Mouse (Mus musculus): ENCODE results near the gene Olah. TPM values are rescaled to one million over a fixed set of nuclear protein-coding genes. Genes with fewer than 3 reads are reported as not detected.
"Not testable (repeated sequence)": the region's sequence is repeated elsewhere in the genome, so short reads cannot be mapped to it uniquely, and the experiment has no call there.

The Olah gene
- not detected in 2 replicates for polyA plus RNA-seq (2014; fragmentation: Nextera tagmentation; extraction: Ambion mirVana)

- not testable (repeated sequence) for H3K4me3 ChIP-seq (ENCODE audit: low read length); H3K4me2 ChIP-seq (replicated peaks; ENCODE audit: low read depth, low read length); H3K27ac ChIP-seq (ENCODE audit: low read depth, low read length); H3K4me1 ChIP-seq (ENCODE audit: control insufficient read depth, insufficient read depth, low read length); H3K36me3 ChIP-seq (ENCODE audit: control insufficient read depth, insufficient read depth, low read length); H3K9me3 ChIP-seq (ENCODE audit: control insufficient read depth, low read length); ATAC-seq (ENCODE audit: low FRiP score, low TSS enrichment); H3K9ac ChIP-seq (ENCODE audit: low read depth, low read length); H3K27me3 ChIP-seq (ENCODE audit: control insufficient read depth, insufficient read depth, low read length)
- WGBS = 77% methylated on average over 9 of the region's 10 CpGs
These were observed at the start of gene Olah for GRCm38 (mm10) chr2:3397110-3397509. Gene Olah (minus strand): TSS chr2:3397210.

DNA sequence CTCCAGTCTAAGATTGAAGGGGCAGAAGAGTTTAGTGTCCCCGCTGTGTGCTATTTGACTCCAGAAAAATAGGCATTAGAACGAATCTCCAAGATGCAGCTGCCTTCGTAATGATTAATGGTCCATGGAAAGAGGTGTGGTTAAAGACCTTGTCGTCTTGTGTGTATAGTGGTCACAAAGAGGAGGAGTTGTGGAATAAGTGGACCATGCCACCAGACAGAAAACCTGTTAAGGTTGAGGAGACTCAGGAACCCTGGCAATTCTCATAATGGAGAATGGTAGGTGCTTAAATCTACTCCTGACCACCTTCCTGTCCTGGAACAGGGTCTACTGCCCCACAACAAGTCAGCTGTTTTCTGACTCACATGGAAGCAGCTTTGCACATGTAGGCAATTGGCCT, 49.0 kb upstream of the Olah start:
- peak; percentile 70; the same call in 1 of the 2 replicates for ATAC-seq (ENCODE audit: low FRiP score, low TSS enrichment)
- H3K4me2 ChIP-seq (replicated peaks; ENCODE audit: low read depth, low read length) = no peak overlapping the region
- H3K4me1 ChIP-seq (ENCODE audit: control insufficient read depth, insufficient read depth, low read length) = no peaks in the 10 kb centered on the region
- H3K9me3 ChIP-seq (ENCODE audit: control insufficient read depth, low read length) = no peaks in the 10 kb centered on the region
- H3K4me3 ChIP-seq (ENCODE audit: low read length) = no peak overlapping the region
- H3K27ac ChIP-seq (ENCODE audit: low read depth, low read length) = no peak overlapping the region
- H3K36me3 ChIP-seq (ENCODE audit: control insufficient read depth, insufficient read depth, low read length) = no peaks in the 10 kb centered on the region; the same call in 1 of the 2 replicates
- 41% methylated on average over 4 of the region's 4 CpGs for WGBS
- H3K9ac ChIP-seq (ENCODE audit: low read depth, low read length) = no peak overlapping the region
- H3K27me3 ChIP-seq (ENCODE audit: control insufficient read depth, insufficient read depth, low read length) = no peaks in the 10 kb centered on the region

GRCm38 (mm10) chr2:3444206-3444605, 47.2 kb upstream of the Olah start:
- 79% methylated on average over 7 of the region's 7 CpGs for WGBS

DNA sequence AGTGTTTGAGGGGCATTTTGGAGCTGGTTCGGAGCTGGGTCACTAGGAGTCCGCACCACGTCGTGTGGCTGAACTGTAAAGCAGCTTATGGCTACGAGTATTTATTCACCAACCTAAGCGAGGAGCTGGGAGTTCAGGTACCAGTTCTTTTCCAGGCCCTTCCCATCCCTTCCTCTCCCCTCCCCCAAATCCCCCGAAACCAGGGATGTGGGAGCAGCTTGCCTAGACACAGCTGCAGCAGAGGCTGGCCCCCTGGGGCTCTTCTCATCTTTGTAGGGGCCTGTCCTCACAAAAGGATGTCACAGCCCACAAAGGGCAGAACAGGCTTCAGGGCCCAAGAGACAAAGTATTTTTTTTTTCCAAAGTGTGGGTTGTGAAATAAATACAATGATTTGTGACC, 40.9 kb upstream of the Olah start:
- 0 out of 2 replicates have a peak, but pooled peaks cover 3% of the 10 kb centered on the region for H3K36me3 ChIP-seq (ENCODE audit: control insufficient read depth, insufficient read depth, low read length)
- no peaks in the 10 kb centered on the region for H3K9me3 ChIP-seq (ENCODE audit: control insufficient read depth, low read length)
- H3K27ac ChIP-seq (ENCODE audit: low read depth, low read length) = no peak overlapping the region
- 76% methylated on average over 7 of the region's 7 CpGs for WGBS
- no peak for ATAC-seq (ENCODE audit: low FRiP score, low TSS enrichment)
- no peak overlapping the region for H3K4me3 ChIP-seq (ENCODE audit: low read length)
- H3K4me2 ChIP-seq (replicated peaks; ENCODE audit: low read depth, low read length) = no peak overlapping the region
- H3K27me3 ChIP-seq (ENCODE audit: control insufficient read depth, insufficient read depth, low read length) = no peaks in the 10 kb centered on the region
- no peak overlapping the region for H3K9ac ChIP-seq (ENCODE audit: low read depth, low read length)
- H3K4me1 ChIP-seq (ENCODE audit: control insufficient read depth, insufficient read depth, low read length) = no peaks in the 10 kb centered on the region

More at GRCm38 (mm10) chr2:3444206-3444605, 47.2 kb upstream of the Olah start:
- H3K9ac ChIP-seq (ENCODE audit: low read depth, low read length) = no peak overlapping the region
- H3K4me3 ChIP-seq (ENCODE audit: low read length) = no peak overlapping the region
- H3K4me1 ChIP-seq (ENCODE audit: control insufficient read depth, insufficient read depth, low read length) = no peaks in the 10 kb centered on the region
- no peak for ATAC-seq (ENCODE audit: low FRiP score, low TSS enrichment)
- no peaks in the 10 kb centered on the region; the same call in 1 of the 2 replicates for H3K36me3 ChIP-seq (ENCODE audit: control insufficient read depth, insufficient read depth, low read length)
- H3K27me3 ChIP-seq (ENCODE audit: control insufficient read depth, insufficient read depth, low read length) = no peaks in the 10 kb centered on the region
- no peak overlapping the region for H3K4me2 ChIP-seq (replicated peaks; ENCODE audit: low read depth, low read length)
- no peak overlapping the region for H3K27ac ChIP-seq (ENCODE audit: low read depth, low read length)
- H3K9me3 ChIP-seq (ENCODE audit: control insufficient read depth, low read length) = no peaks in the 10 kb centered on the region

DNA sequence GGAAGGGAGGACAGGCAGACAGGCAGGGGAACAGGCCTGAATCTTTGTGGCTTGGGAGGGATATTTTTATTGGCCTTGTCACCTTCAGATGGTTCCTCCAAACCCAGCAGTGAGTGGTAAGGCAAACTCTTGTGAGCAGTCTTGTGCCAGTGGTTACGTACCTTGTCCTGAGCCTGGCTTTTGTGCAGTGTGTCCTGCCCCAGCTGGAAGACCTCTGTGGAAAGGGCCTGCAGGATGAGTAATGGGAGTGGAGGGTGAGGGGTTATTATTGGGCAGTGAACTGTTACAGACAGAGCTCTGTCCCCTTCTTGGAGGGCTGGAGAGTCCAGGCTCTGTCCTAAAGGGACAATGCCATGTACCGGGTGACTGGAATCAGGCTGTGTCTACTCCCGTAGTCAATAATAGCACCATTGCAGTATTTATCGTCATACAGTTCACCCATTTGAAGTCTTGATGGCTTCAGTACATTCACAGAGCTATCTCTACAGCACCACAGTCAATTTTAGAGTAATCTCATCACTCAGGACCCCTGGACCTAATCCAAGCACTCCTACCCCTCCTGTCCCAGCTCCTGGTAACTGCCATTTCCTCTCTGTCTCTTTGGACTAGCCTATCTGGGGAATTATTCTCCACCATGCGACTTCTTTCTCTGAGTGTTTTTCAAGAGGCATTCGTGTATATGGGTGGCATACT, 38.5 kb upstream of the Olah start:
- H3K27ac ChIP-seq (ENCODE audit: low read depth, low read length) = no peak overlapping the region

GRCm38 (mm10) chr2:3430956-3431355, 33.9 kb upstream of the Olah start:
- Histone ChIP-seq H3K4me3 (ENCODE audit: low read length) (no peak overlapping the region), H3K9ac (ENCODE audit: low read depth, low read length) (no peak overlapping the region), H3K36me3 (ENCODE audit: control insufficient read depth, insufficient read depth, low read length) (no peaks in the 10 kb centered on the region), H3K27me3 (ENCODE audit: control insufficient read depth, insufficient read depth, low read length) (no peaks in the 10 kb centered on the region), H3K4me2 (replicated peaks; ENCODE audit: low read depth, low read length) (no peak overlapping the region), H3K27ac (ENCODE audit: low read depth, low read length) (no peak overlapping the region), H3K4me1 (ENCODE audit: control insufficient read depth, insufficient read depth, low read length) (peaks cover 2% of the 10 kb centered on the region; the same call in 1 of the 2 replicates), H3K9me3 (ENCODE audit: control insufficient read depth, low read length) (no peaks in the 10 kb centered on the region)
- WGBS = 74% methylated on average over 9 of the region's 9 CpGs
- ATAC-seq (ENCODE audit: low FRiP score, low TSS enrichment) = no peak

More for the DNA sequence above, 38.5 kb upstream of the Olah start:
- Histone ChIP-seq H3K4me1 (ENCODE audit: control insufficient read depth, insufficient read depth, low read length) (peaks cover 2% of the 10 kb centered on the region; the same call in 1 of the 2 replicates), H3K27me3 (ENCODE audit: control insufficient read depth, insufficient read depth, low read length) (no peaks in the 10 kb centered on the region), H3K9ac (ENCODE audit: low read depth, low read length) (no peak overlapping the region), H3K4me3 (ENCODE audit: low read length) (no peak overlapping the region), H3K9me3 (ENCODE audit: control insufficient read depth, low read length) (no peaks in the 10 kb centered on the region), H3K36me3 (ENCODE audit: control insufficient read depth, insufficient read depth, low read length) (0 out of 2 replicates have a peak, but pooled peaks cover 3% of the 10 kb centered on the region), H3K4me2 (replicated peaks; ENCODE audit: low read depth, low read length) (no peak overlapping the region)
- ATAC-seq (ENCODE audit: low FRiP score, low TSS enrichment) = peak; percentile 64; the same call in 1 of the 2 replicates
- 67% methylated on average over 6 of the region's 6 CpGs for WGBS

DNA sequence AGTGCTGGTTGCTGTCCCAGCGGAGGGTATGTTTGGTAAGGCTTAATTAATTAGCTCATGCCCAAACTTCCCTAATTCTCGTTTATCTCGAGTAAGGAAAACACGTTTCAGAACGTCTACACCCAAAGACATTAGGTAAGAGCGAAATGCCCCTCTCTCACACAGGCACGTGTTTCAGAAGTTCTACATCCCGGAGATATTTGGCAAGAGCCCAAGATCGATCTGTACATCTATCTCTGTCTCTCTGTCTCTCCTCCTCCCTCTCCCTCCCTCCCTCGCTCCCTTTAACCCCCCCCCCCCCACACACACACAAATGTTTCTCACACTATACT, 27.5 kb upstream of the Olah start:
- no peak overlapping the region for H3K27ac ChIP-seq (ENCODE audit: low read depth, low read length)
- 9% methylated on average over 9 of the region's 10 CpGs for WGBS
- H3K27me3 ChIP-seq (ENCODE audit: control insufficient read depth, insufficient read depth, low read length) = no peaks in the 10 kb centered on the region
- peak overlapping the region; percentile 51; the same call in 1 of the 2 replicates for H3K9ac ChIP-seq (ENCODE audit: low read depth, low read length)
- ATAC-seq (ENCODE audit: low FRiP score, low TSS enrichment) = no peak
- no peaks in the 10 kb centered on the region for H3K9me3 ChIP-seq (ENCODE audit: control insufficient read depth, low read length)
- H3K4me2 ChIP-seq (replicated peaks; ENCODE audit: low read depth, low read length) = peak overlapping the region; percentile 67
- H3K36me3 ChIP-seq (ENCODE audit: control insufficient read depth, insufficient read depth, low read length) = no peaks in the 10 kb centered on the region
- H3K4me3 ChIP-seq (ENCODE audit: low read length) = peak overlapping the region; percentile 70
- H3K4me1 ChIP-seq (ENCODE audit: control insufficient read depth, insufficient read depth, low read length) = peaks cover 5% of the 10 kb centered on the region; the same call in 1 of the 2 replicates

- Histone ChIP-seq H3K9me3 (ENCODE audit: control insufficient read depth, low read length) (no peaks in the 10 kb centered on the region), H3K27ac (ENCODE audit: low read depth, low read length) (no peak within 1 kb of the TSS), H3K27me3 (ENCODE audit: control insufficient read depth, insufficient read depth, low read length) (no peaks in the 10 kb centered on the region), H3K4me2 (replicated peaks; ENCODE audit: low read depth, low read length) (peak within 1 kb of the TSS; percentile 67), H3K36me3 (ENCODE audit: control insufficient read depth, insufficient read depth, low read length) (no peaks in the 10 kb centered on the region), H3K4me1 (ENCODE audit: control insufficient read depth, insufficient read depth, low read length) (peaks cover 5% of the 10 kb centered on the region; the same call in 1 of the 2 replicates), H3K4me3 (ENCODE audit: low read length) (peak within 1 kb of the TSS; percentile 70), H3K9ac (ENCODE audit: low read depth, low read length) (peak within 1 kb of the TSS; percentile 51; the same call in 1 of the 2 replicates)
- WGBS = 1% methylated on average over 29 of the region's 29 CpGs
- peak; percentile 98 for ATAC-seq (ENCODE audit: low FRiP score, low TSS enrichment)
These were observed 27.0 kb upstream of the Olah start, which contains the start of gene Dclre1c for GRCm38 (mm10) chr2:3423841-3424578. Gene Dclre1c (plus strand): TSS chr2:3424131.

GRCm38 (mm10) chr2:3422548-3422947, 25.5 kb upstream of the Olah start, which contains the start of gene Meig1:
Gene Meig1 (minus strand): TSS chr2:3422648.
- peaks cover 5% of the 10 kb centered on the region; the same call in 1 of the 2 replicates for H3K4me1 ChIP-seq (ENCODE audit: control insufficient read depth, insufficient read depth, low read length)
- H3K4me2 ChIP-seq (replicated peaks; ENCODE audit: low read depth, low read length) = no peak within 1 kb of the TSS
- H3K4me3 ChIP-seq (ENCODE audit: low read length) = no peak within 1 kb of the TSS
- ATAC-seq (ENCODE audit: low FRiP score, low TSS enrichment) = no peak
- WGBS = 62% methylated on average over 3 of the region's 3 CpGs
- no peak within 1 kb of the TSS for H3K27ac ChIP-seq (ENCODE audit: low read depth, low read length)
- H3K36me3 ChIP-seq (ENCODE audit: control insufficient read depth, insufficient read depth, low read length) = no peaks in the 10 kb centered on the region
- no peak within 1 kb of the TSS for H3K9ac ChIP-seq (ENCODE audit: low read depth, low read length)
- peaks cover 3% of the 10 kb centered on the region; the same call in 1 of the 2 replicates for H3K27me3 ChIP-seq (ENCODE audit: control insufficient read depth, insufficient read depth, low read length)
- H3K9me3 ChIP-seq (ENCODE audit: control insufficient read depth, low read length) = no peaks in the 10 kb centered on the region

Data from kidney, embryonic 14.5 days (tissue).